In genomic region chr16:10488769-10489481, GRCm38 (mm10) we compare ENCODE assay signal across 18 mouse cellular contexts. TPM values are rescaled to one million over a fixed set of nuclear protein-coding genes. Genes with fewer than 3 reads are reported as not detected.
DNase-seq lines count a peak whose midpoint lies in the region; ATAC-seq and TF ChIP-seq lines count a peak whose summit lies in the region.
"Had no signal": no experiment of that assay in that cellular context is flagged by ENCODE, and none has a peak within 500 bp of the region (broad histone marks: within the 10 kb centered on the region; RNA-seq: fewer than 3 reads in every experiment).

No protein-coding gene starts in this region.

- no peaks in the 10 kb centered on the region for H3K36me3 ChIP-seq in heart, embryonic 15.5 days
- H3K36me3 ChIP-seq in midbrain, embryonic 12.5 days = no peaks in the 10 kb centered on the region
- no peaks in the 10 kb centered on the region for H3K36me3 ChIP-seq in midbrain, postnatal 0 days (ENCODE audit: insufficient read depth, low read length)
- H3K36me3 ChIP-seq in small intestine, adult 2 months (ENCODE audit: control insufficient read depth, insufficient read depth, low read length) = 0 out of 2 replicates have a peak, but pooled peaks cover 3% of the 10 kb centered on the region
- no peaks in the 10 kb centered on the region for H3K36me3 ChIP-seq in hindbrain, embryonic 12.5 days
- H3K36me3 ChIP-seq: neural tube, embryonic 12.5 days had no signal

- H3K4me2 ChIP-seq in heart, embryonic 15.5 days = peak overlapping the region; percentile 57; the same call in 1 of the 2 replicates
- H3K4me2 ChIP-seq in midbrain, embryonic 12.5 days (replicated peaks) = 0 out of 2 replicates have a peak overlapping the region, but pooled peaks have one; percentile 34
- no peak overlapping the region for H3K4me2 ChIP-seq in midbrain, postnatal 0 days (ENCODE audit: low read depth, low read length, poor library complexity, severe bottlenecking)
- no peak overlapping the region; the same call in 1 of the 2 replicates for H3K4me2 ChIP-seq in hindbrain, embryonic 12.5 days (replicated peaks)

- no peak overlapping the region for H3K4me3 ChIP-seq in heart, embryonic 15.5 days
- no peak overlapping the region for H3K4me3 ChIP-seq in midbrain, embryonic 12.5 days
- no peak overlapping the region for H3K4me3 ChIP-seq in midbrain, postnatal 0 days (ENCODE audit: low read depth, low read length)
- peak overlapping the region; percentile 73; the same call in 1 of the 2 replicates for H3K4me3 ChIP-seq in small intestine, adult 2 months (ENCODE audit: low read depth, low read length)
- H3K4me3 ChIP-seq in hindbrain, embryonic 12.5 days = no peak overlapping the region
- H3K4me3 ChIP-seq: neural tube, embryonic 12.5 days had no signal

- intact Hi-C loops in heart, postnatal 25 days (cut with DNase I) = no loop called here

- DNase-seq in heart, postnatal 25 days (ENCODE audit: low spot score) = no peak
- no peak for DNase-seq in midbrain, postnatal 0 days (ENCODE audit: low spot score)
- DNase-seq: adrenal gland, adult 2 months; cerebellum, adult 9-10 months; forebrain, postnatal 0 days; heart, postnatal 10 days; liver; right cerebral cortex, postnatal 4 days had no signal

- no peak for ATAC-seq in heart, embryonic 15.5 days (replicated peaks; ENCODE audit: insufficient number of reproducible peaks, insufficient read depth, low FRiP score, low read depth)
- ATAC-seq in midbrain, embryonic 12.5 days (ENCODE audit: low FRiP score, low read depth) = no peak
- ATAC-seq in midbrain, postnatal 0 days (ENCODE audit: low FRiP score) = no peak
- peak; percentile 29; the same call in 1 of the 2 replicates for ATAC-seq in common myeloid progenitor, adult 5-6 weeks (replicated peaks; ENCODE audit: low read depth, poor library complexity, severe bottlenecking)
- no peak for ATAC-seq in hindbrain, embryonic 12.5 days (ENCODE audit: low FRiP score)
- ATAC-seq: forebrain, postnatal 0 days; hindbrain, postnatal 0 days had no signal

- peaks cover 31% of the 10 kb centered on the region for H3K27me3 ChIP-seq in heart, embryonic 15.5 days
- H3K27me3 ChIP-seq in midbrain, embryonic 12.5 days = peaks cover 14% of the 10 kb centered on the region
- H3K27me3 ChIP-seq in midbrain, postnatal 0 days (ENCODE audit: insufficient read depth, low read length) = 0 out of 2 replicates have a peak, but pooled peaks cover 5% of the 10 kb centered on the region
- H3K27me3 ChIP-seq in small intestine, adult 2 months (ENCODE audit: control insufficient read depth, insufficient read depth, low read length) = no peaks in the 10 kb centered on the region
- peaks cover 8% of the 10 kb centered on the region; the same call in 1 of the 2 replicates for H3K27me3 ChIP-seq in hindbrain, embryonic 12.5 days

- no peak for TF ChIP-seq CTCF in midbrain, postnatal 0 days (IDR thresholded peaks at IDR 0.05)
- no peak for TF ChIP-seq CTCF in small intestine, adult 2 months (IDR thresholded peaks at IDR 0.05; ENCODE audit: extremely low read depth, insufficient read length, insufficient replicate concordance, low read depth, low read length)

- TF ChIP-seq POLR2A in small intestine, adult 2 months (IDR thresholded peaks at IDR 0.05; ENCODE audit: low read depth, low read length) = no peak

- H3K27ac ChIP-seq in heart, embryonic 15.5 days = no peak overlapping the region
- H3K27ac ChIP-seq in midbrain, embryonic 12.5 days (replicated peaks) = no peak overlapping the region
- H3K27ac ChIP-seq in midbrain, postnatal 0 days (ENCODE audit: low read depth, low read length) = no peak overlapping the region
- 0 out of 2 replicates have a peak overlapping the region, but pooled peaks have one; percentile 27 for H3K27ac ChIP-seq in small intestine, adult 2 months (ENCODE audit: insufficient read depth, low read depth, low read length)
- H3K27ac ChIP-seq in hindbrain, embryonic 12.5 days = no peak overlapping the region
- H3K27ac ChIP-seq: hindbrain, postnatal 0 days; neural tube, embryonic 12.5 days had no signal

- no peak overlapping the region for H3K9ac ChIP-seq in heart, embryonic 15.5 days
- no peak overlapping the region for H3K9ac ChIP-seq in midbrain, embryonic 12.5 days (replicated peaks)
- no peak overlapping the region for H3K9ac ChIP-seq in midbrain, postnatal 0 days (replicated peaks; ENCODE audit: low read length, poor library complexity, severe bottlenecking)
- no peak overlapping the region for H3K9ac ChIP-seq in hindbrain, embryonic 12.5 days
- H3K9ac ChIP-seq: forebrain, postnatal 0 days; neural tube, embryonic 12.5 days had no signal

- H3K9me3 ChIP-seq in heart, embryonic 15.5 days (replicated peaks) = no peaks in the 10 kb centered on the region
- no peaks in the 10 kb centered on the region for H3K9me3 ChIP-seq in midbrain, embryonic 12.5 days
- H3K9me3 ChIP-seq in midbrain, postnatal 0 days (ENCODE audit: low read length) = no peaks in the 10 kb centered on the region
- no peaks in the 10 kb centered on the region for H3K9me3 ChIP-seq in hindbrain, embryonic 12.5 days (replicated peaks)
- H3K9me3 ChIP-seq: megakaryocyte, embryonic 14.5 days; neural tube, embryonic 12.5 days had no signal

- H3K4me1 ChIP-seq in heart, embryonic 15.5 days (replicated peaks) = peaks cover 11% of the 10 kb centered on the region
- H3K4me1 ChIP-seq in midbrain, embryonic 12.5 days = peaks cover 7% of the 10 kb centered on the region; the same call in 1 of the 2 replicates
- H3K4me1 ChIP-seq in midbrain, postnatal 0 days (ENCODE audit: insufficient read depth, low read length) = no peaks in the 10 kb centered on the region
- H3K4me1 ChIP-seq in small intestine, adult 2 months (ENCODE audit: control insufficient read depth, insufficient read depth, insufficient read length, low read length) = peaks cover 8% of the 10 kb centered on the region
- peaks cover 6% of the 10 kb centered on the region for H3K4me1 ChIP-seq in hindbrain, embryonic 12.5 days

- 76% methylated on average over 7 of the region's 7 CpGs for WGBS in heart, embryonic 15.5 days
- WGBS in midbrain, embryonic 12.5 days = 87% methylated on average over 7 of the region's 7 CpGs
- WGBS in midbrain, postnatal 0 days = 82% methylated on average over 7 of the region's 7 CpGs
- WGBS in small intestine, adult 2 months = 75% methylated on average over 7 of the region's 7 CpGs
- WGBS in hindbrain, embryonic 12.5 days = 83% methylated on average over 7 of the region's 7 CpGs

RNA-seq across cellular contexts. Expression of gene Ciita, which starts 9.1 kb away (rescaled TPM):
- 0.53 and 2.4 TPM in 2 replicates for polyA plus RNA-seq in heart, embryonic 15.5 days (2015; fragmentation: Nextera tagmentation; extraction: Ambion mirVana)
- total RNA-seq in heart, postnatal 25 days (2021) = under 1 TPM; 0.52 to 0.64 TPM
- 0.46 TPM in 2 replicates for polyA plus RNA-seq in midbrain, embryonic 12.5 days (2016; fragmentation: Nextera tagmentation; extraction: Ambion mirVana)
- total RNA-seq in midbrain, postnatal 0 days (2014; rRNA removed) = under 0.01 and 0.09 TPM in 2 replicates
- 0.26 and 0.27 TPM in 2 replicates for polyA plus RNA-seq in midbrain, postnatal 0 days (2015; fragmentation: Nextera tagmentation; extraction: Ambion mirVana)
- 0.69 and 1.2 TPM in 2 replicates for total RNA-seq in common myeloid progenitor, adult 5-6 weeks (2017)
- 5.9 and 17.0 TPM in 2 replicates for polyA plus RNA-seq in small intestine, adult 2 months (2012; rRNA removed)
- 0.35 and 0.37 TPM in 2 replicates for polyA plus RNA-seq in hindbrain, embryonic 12.5 days (2016; fragmentation: Nextera tagmentation; extraction: Ambion mirVana)
- total RNA-seq: forebrain, postnatal 0 days; hindbrain, postnatal 0 days; left cerebral cortex, postnatal 10 days; MEL had no signal

RNA-seq across cellular contexts. Expression of gene Tvp23a, which starts 41.8 kb away (rescaled TPM):
- 3.4 and 5.4 TPM in 2 replicates for polyA plus RNA-seq in heart, embryonic 15.5 days (2015; fragmentation: Nextera tagmentation; extraction: Ambion mirVana)
- total RNA-seq in heart, postnatal 25 days (2021) = under 1 TPM; 0.23 to 0.31 TPM
- 35.5 and 35.6 TPM in 2 replicates for polyA plus RNA-seq in midbrain, embryonic 12.5 days (2016; fragmentation: Nextera tagmentation; extraction: Ambion mirVana)
- total RNA-seq in midbrain, postnatal 0 days (2014; rRNA removed) = 77.6 and 82.0 TPM in 2 replicates
- polyA plus RNA-seq in midbrain, postnatal 0 days (2015; fragmentation: Nextera tagmentation; extraction: Ambion mirVana) = 44.1 and 46.8 TPM in 2 replicates
- 0.05 TPM in 1 of 2 replicates, not detected in the other for total RNA-seq in common myeloid progenitor, adult 5-6 weeks (2017)
- 0.88 and 1.4 TPM in 2 replicates for polyA plus RNA-seq in small intestine, adult 2 months (2012; rRNA removed)
- polyA plus RNA-seq in hindbrain, embryonic 12.5 days (2016; fragmentation: Nextera tagmentation; extraction: Ambion mirVana) = 34.1 TPM in 2 replicates

RNA-seq across cellular contexts. Expression of gene Dexi, which starts 53.9 kb away (rescaled TPM):
- 15.0 and 19.7 TPM in 2 replicates for polyA plus RNA-seq in heart, embryonic 15.5 days (2015; fragmentation: Nextera tagmentation; extraction: Ambion mirVana)
- total RNA-seq in heart, postnatal 25 days (2021) = 10 to 100 TPM; 34.6 to 37.4 TPM
- 25.6 and 26.2 TPM in 2 replicates for polyA plus RNA-seq in midbrain, embryonic 12.5 days (2016; fragmentation: Nextera tagmentation; extraction: Ambion mirVana)
- total RNA-seq in midbrain, postnatal 0 days (2014; rRNA removed) = 24.6 and 38.0 TPM in 2 replicates
- 16.7 and 18.2 TPM in 2 replicates for polyA plus RNA-seq in midbrain, postnatal 0 days (2015; fragmentation: Nextera tagmentation; extraction: Ambion mirVana)
- 3.7 and 5.9 TPM in 2 replicates for total RNA-seq in common myeloid progenitor, adult 5-6 weeks (2017)
- 34.9 and 38.3 TPM in 2 replicates for polyA plus RNA-seq in small intestine, adult 2 months (2012; rRNA removed)
- polyA plus RNA-seq in hindbrain, embryonic 12.5 days (2016; fragmentation: Nextera tagmentation; extraction: Ambion mirVana) = 22.2 and 27.6 TPM in 2 replicates

RNA-seq across cellular contexts. Expression of gene Clec16a, which starts 56.2 kb away (rescaled TPM):
- polyA plus RNA-seq in heart, embryonic 15.5 days (2015; fragmentation: Nextera tagmentation; extraction: Ambion mirVana) = 29.9 and 30.4 TPM in 2 replicates
- 10 to 100 TPM; 55.1 to 56.0 TPM for total RNA-seq in heart, postnatal 25 days (2021)
- polyA plus RNA-seq in midbrain, embryonic 12.5 days (2016; fragmentation: Nextera tagmentation; extraction: Ambion mirVana) = 51.0 and 51.6 TPM in 2 replicates
- total RNA-seq in midbrain, postnatal 0 days (2014; rRNA removed) = 63.8 and 65.8 TPM in 2 replicates
- polyA plus RNA-seq in midbrain, postnatal 0 days (2015; fragmentation: Nextera tagmentation; extraction: Ambion mirVana) = 58.5 and 69.5 TPM in 2 replicates
- 15.5 and 16.5 TPM in 2 replicates for total RNA-seq in common myeloid progenitor, adult 5-6 weeks (2017)
- 7.6 and 14.3 TPM in 2 replicates for polyA plus RNA-seq in small intestine, adult 2 months (2012; rRNA removed)
- 51.4 and 55.5 TPM in 2 replicates for polyA plus RNA-seq in hindbrain, embryonic 12.5 days (2016; fragmentation: Nextera tagmentation; extraction: Ambion mirVana)

Comparison
In these comparisons a context has a peak if more than half of its experiments do, and no peak if none do; other contexts are left out.
1. H3K4me2 ChIP-seq: peak in heart, embryonic 15.5 days (single experiment) and midbrain, embryonic 12.5 days (single experiment); none in midbrain, postnatal 0 days (single experiment) and hindbrain, embryonic 12.5 days (single experiment).